Mouse (Mus musculus) heart, adult 2 months (tissue): Measurements from ENCODE around the gene Nr3c2.

ENCODE experiments used
- CTCF ChIP-seq: fragments of 200-600 bp; IDR thresholded peaks from 2 replicates; pipeline ENCODE4 v1.8.1; 2022; ENCODE audit warnings: antibody characterized with exemption, mild to moderate bottlenecking, moderate library complexity
- EP300 ChIP-seq: fragments of 200-500 bp; IDR thresholded peaks from 2 replicates; pipeline ENCODE4 v1.6.1; 2011; ENCODE audit warnings: low read depth, low read length, control low read depth; ENCODE audit not compliant: insufficient read depth

GRCm38 (mm10) chr8:77254466-77254865 lies 355.2 kb downstream of the Nr3c2 start:
- TF ChIP-seq EP300, result no peak
- no peak for TF ChIP-seq CTCF
